Mouse (Mus musculus) MEL (cell line): ENCODE data around the gene Lrba. TPM values are rescaled to one million over a fixed set of nuclear protein-coding genes. Genes with fewer than 3 reads are reported as not detected.

ENCODE experiments used
- DNase-seq: peaks from one replicate; pipeline ENCODE4 v3.0.0; 2011; ENCODE audit warnings: low read depth, low spot score
- H3K27ac ChIP-seq: 2 replicates; pipeline ENCODE4 v1.5.1; 2012; ENCODE audit warnings: low read depth, mild to moderate bottlenecking, control low read depth, low read length, moderate library complexity; ENCODE audit not compliant: control insufficient read depth
- H3K27me3 ChIP-seq, 2 experiments: fragments of 150-350 bp in 1 of 2; sonication (generic) in 1 of 2; 2 replicates each; pipeline ENCODE4 v1.6.1; 2012; ENCODE audit warnings: low read length in 2 of 2, mild to moderate bottlenecking in 2 of 2, improper control_type of control experiment in 1 of 2, moderate library complexity in 1 of 2; ENCODE audit not compliant: insufficient read depth in 2 of 2, control insufficient read depth in 1 of 2
- H3K36me3 ChIP-seq, 2 experiments: 2 replicates each; pipeline ENCODE4 v1.6.1; 2012 to 2014; ENCODE audit warnings: low read length in 2 of 2, improper control_type of control experiment in 1 of 2, inconsistent platforms in 1 of 2, mild to moderate bottlenecking in 1 of 2; ENCODE audit not compliant: insufficient read depth in 2 of 2, control insufficient read depth in 1 of 2
- H3K4me1 ChIP-seq, 2 experiments: fragments of 150-350 bp in 1 of 2; sonication (generic) in 1 of 2; 2 replicates each; pipeline ENCODE4 v1.6.1; 2012; ENCODE audit warnings: low read length in 2 of 2, improper control_type of control experiment in 1 of 2, mild to moderate bottlenecking in 1 of 2; ENCODE audit not compliant: insufficient read depth in 2 of 2, control insufficient read depth in 1 of 2
- H3K4me3 ChIP-seq, 2 experiments: fragments of 150-350 bp in 1 of 2; sonication (generic) in 1 of 2; 2 replicates each; pipeline ENCODE4 v1.5.1; 2012; ENCODE audit warnings: low read depth in 2 of 2, low read length in 2 of 2, mild to moderate bottlenecking in 2 of 2, moderate library complexity in 2 of 2, control low read depth in 1 of 2, improper control_type of control experiment in 1 of 2; ENCODE audit not compliant: control insufficient read depth in 1 of 2, insufficient read depth in 1 of 2
- H3K79me2 ChIP-seq: 2 replicates; pipeline ENCODE4 v1.6.1; 2012; ENCODE audit warnings: mild to moderate bottlenecking, low read length, moderate library complexity; ENCODE audit not compliant: control insufficient read depth, poor library complexity, insufficient read depth
- H3K9ac ChIP-seq: 2 replicates; pipeline ENCODE4 v1.6.1; 2012; ENCODE audit warnings: low read depth, mild to moderate bottlenecking, control low read depth, low read length, moderate library complexity; ENCODE audit not compliant: control insufficient read depth, poor library complexity, severe bottlenecking
- H3K9me3 ChIP-seq: fragments of 150-350 bp; sonication (generic); replicated peaks from 2 replicates; pipeline ENCODE4 v1.6.1; 2012; ENCODE audit warnings: mild to moderate bottlenecking, low read length, improper control_type of control experiment, moderate library complexity; ENCODE audit not compliant: insufficient read depth
- CHD1 ChIP-seq: IDR thresholded peaks from 2 replicates; pipeline ENCODE4 v1.6.1; 2012; ENCODE audit warnings: low read depth, mild to moderate bottlenecking, inconsistent platforms, low read length, improper control_type of control experiment
- CTCF ChIP-seq, 3 experiments: IDR thresholded peaks in 2 of 3; conservative IDR thresholded peaks in 1 of 3; 2 replicates each; pipeline ENCODE4 v1.5.1; 2011 to 2012; ENCODE audit warnings: low read length in 3 of 3, low read depth in 2 of 3, mild to moderate bottlenecking in 2 of 3, improper control_type of control experiment in 1 of 3, inconsistent platforms in 1 of 3, mixed read lengths in 1 of 3, moderate library complexity in 1 of 3; ENCODE audit not compliant: control insufficient read depth in 1 of 3, insufficient read depth in 1 of 3, poor library complexity in 1 of 3, severe bottlenecking in 1 of 3
- E2F4 ChIP-seq: IDR thresholded peaks from 2 replicates; pipeline ENCODE4 v1.6.1; 2011; ENCODE audit warnings: low read depth, low read length, improper control_type of control experiment, borderline replicate concordance
- ELF1 ChIP-seq: IDR thresholded peaks from 2 replicates; pipeline ENCODE4 v1.6.1; 2014; ENCODE audit warnings: low read depth, mild to moderate bottlenecking, inconsistent platforms, low read length, improper control_type of control experiment, moderate library complexity
- EP300 ChIP-seq, 2 experiments: IDR thresholded peaks; 2 replicates each; pipeline ENCODE4 v1.6.1; 2011; ENCODE audit warnings: improper control_type of control experiment in 2 of 2, low read length in 2 of 2, low read depth in 1 of 2, mild to moderate bottlenecking in 1 of 2
- GABPA ChIP-seq: IDR thresholded peaks from 2 replicates; pipeline ENCODE4 v1.6.1; 2012; ENCODE audit warnings: low read depth, mild to moderate bottlenecking, inconsistent platforms, low read length, improper control_type of control experiment, moderate library complexity
- HCFC1 ChIP-seq: IDR thresholded peaks from 2 replicates; pipeline ENCODE4 v1.6.1; 2012; ENCODE audit warnings: low read depth, mild to moderate bottlenecking, inconsistent platforms, low read length, improper control_type of control experiment, moderate library complexity
- JUND ChIP-seq: IDR thresholded peaks from 2 replicates; pipeline ENCODE4 v1.6.1; 2011; ENCODE audit warnings: low read depth, mild to moderate bottlenecking, improper control_type of control experiment, low read length
- MAFK ChIP-seq: IDR thresholded peaks from 2 replicates; pipeline ENCODE4 v1.6.1; 2011; ENCODE audit warnings: low read depth, mild to moderate bottlenecking, low read length, improper control_type of control experiment, borderline replicate concordance
- MAX ChIP-seq: IDR thresholded peaks from 2 replicates; pipeline ENCODE4 v1.6.1; 2011; ENCODE audit warnings: low read length, improper control_type of control experiment
- NELFE ChIP-seq: IDR thresholded peaks from 2 replicates; pipeline ENCODE4 v1.6.1; 2011; ENCODE audit warnings: low read depth, low read length, improper control_type of control experiment
- NRF1 ChIP-seq: IDR thresholded peaks from 2 replicates; pipeline ENCODE4 v1.6.1; 2014; ENCODE audit warnings: low read depth, mild to moderate bottlenecking, inconsistent platforms, low read length, improper control_type of control experiment, moderate library complexity; ENCODE audit not compliant: poor library complexity, insufficient read depth, severe bottlenecking
- POLR2A ChIP-seq, 2 experiments: IDR thresholded peaks; 2 replicates each; pipeline ENCODE4 v1.6.1; 2011 to 2012; ENCODE audit warnings: low read length in 2 of 2, mild to moderate bottlenecking in 2 of 2, control low read depth in 1 of 2, improper control_type of control experiment in 1 of 2, low read depth in 1 of 2, moderate library complexity in 1 of 2; ENCODE audit not compliant: control insufficient read depth in 1 of 2, insufficient read depth in 1 of 2, poor library complexity in 1 of 2
- POLR2AphosphoS5 ChIP-seq: IDR thresholded peaks from 2 replicates; pipeline ENCODE4 v1.6.1; 2012; ENCODE audit warnings: low read depth, borderline replicate concordance, mild to moderate bottlenecking, inconsistent platforms, low read length, moderate library complexity, mixed read lengths
- RCOR1 ChIP-seq: IDR thresholded peaks from 2 replicates; pipeline ENCODE4 v1.6.1; 2012; ENCODE audit warnings: low read depth, mild to moderate bottlenecking, inconsistent platforms, low read length, improper control_type of control experiment
- USF1 ChIP-seq: IDR thresholded peaks from 2 replicates; pipeline ENCODE4 v1.6.1; 2014; ENCODE audit warnings: low read depth, mild to moderate bottlenecking, inconsistent platforms, low read length, improper control_type of control experiment, moderate library complexity
- USF2 ChIP-seq, 2 experiments: IDR thresholded peaks; 2 replicates each; pipeline ENCODE4 v1.6.1; 2011 to 2012; ENCODE audit warnings: improper control_type of control experiment in 2 of 2, low read length in 2 of 2, borderline replicate concordance in 1 of 2, inconsistent platforms in 1 of 2, low read depth in 1 of 2, mild to moderate bottlenecking in 1 of 2; ENCODE audit not compliant: insufficient read depth in 1 of 2
- ZC3H11A ChIP-seq: IDR thresholded peaks from 2 replicates; pipeline ENCODE4 v1.6.1; 2012; ENCODE audit warnings: low read depth, mild to moderate bottlenecking, inconsistent platforms, low read length, improper control_type of control experiment
- ZKSCAN1 ChIP-seq: IDR thresholded peaks from 2 replicates; pipeline ENCODE4 v1.6.1; 2012; ENCODE audit warnings: low read depth, mild to moderate bottlenecking, inconsistent platforms, low read length, improper control_type of control experiment, moderate library complexity
- ZMIZ1 ChIP-seq: IDR thresholded peaks from 2 replicates; pipeline ENCODE4 v1.6.1; 2012; ENCODE audit warnings: low read depth, mild to moderate bottlenecking, inconsistent platforms, low read length, improper control_type of control experiment, moderate library complexity
- ZNF384 ChIP-seq: IDR thresholded peaks from 2 replicates; pipeline ENCODE4 v1.6.1; 2012; ENCODE audit warnings: low read depth, mild to moderate bottlenecking, inconsistent platforms, low read length, improper control_type of control experiment
- polyA plus RNA-seq, 2 experiments: library from polyadenylated mRNA; stranded (reverse) in 1 of 2; unstranded in 1 of 2; fragments of >175 nt in 1 of 2; fragments of >200 nt in 1 of 2; gene quantifications; 2 replicates each; pipeline versions ENCODE4 v1.2.1 to v1.2.4; 2012; ENCODE audit warnings: low replicate concordance in 2 of 2, low read depth in 1 of 2; ENCODE audit not compliant: insufficient read length in 2 of 2, insufficient read depth in 1 of 2, missing spikeins in 1 of 2
- total RNA-seq: library from RNA; depleted of rRNA; stranded (reverse); fragments of 300-350 nt; gene quantifications from 2 replicates; pipeline ENCODE4 v1.2.3, GENCODE M21; 2012

The Lrba gene
- total and polyA plus RNA-seq, 3 experiments, result 10.9 to 17.9 TPM; not detected in 1

GRCm38 (mm10) chr3:86223634-86224313, 706 bp upstream of the Lrba start (continued):
- TF ChIP-seq NRF1 (peak; percentile 77), CHD1 (no peak), GABPA (no peak)

- Histone ChIP-seq H3K36me3 (peaks cover 0 to 12% of the 10 kb centered on the region in 2 experiments; a peak in 2 of 4 replicates), H3K27me3 (no peaks in the 10 kb centered on the region), H3K79me2 (peaks cover 13% of the 10 kb centered on the region), H3K4me3 (peak overlapping the region; percentile 86 to 90), H3K27ac (peak overlapping the region; percentile 86), H3K4me1 (no peaks in the 10 kb centered on the region; a peak in 3 of 4 replicates), H3K9me3 (no peaks in the 10 kb centered on the region), H3K9ac (peak overlapping the region; percentile 99)
- DNase-seq, result no peak
- TF ChIP-seq ELF1 (no peak), ZKSCAN1 (no peak), NELFE (peak; percentile 36; the same call in 1 of the 2 replicates), POLR2A (IDR thresholded peaks at IDR 0.05; ENCODE audit: control insufficient read depth in 1 of 2, insufficient read depth in 1 of 2, low read depth in 1 of 2, low read length in 2 of 2, poor library complexity in 1 of 2) (peak; percentile 23 to 37; a peak in 2 of 4 replicates), ZMIZ1 (0 out of 2 replicates have a peak, but pooled peaks have one; percentile 31)
These were observed 241 bp upstream of the Lrba start for GRCm38 (mm10) chr3:86224314-86224563.

DNA sequence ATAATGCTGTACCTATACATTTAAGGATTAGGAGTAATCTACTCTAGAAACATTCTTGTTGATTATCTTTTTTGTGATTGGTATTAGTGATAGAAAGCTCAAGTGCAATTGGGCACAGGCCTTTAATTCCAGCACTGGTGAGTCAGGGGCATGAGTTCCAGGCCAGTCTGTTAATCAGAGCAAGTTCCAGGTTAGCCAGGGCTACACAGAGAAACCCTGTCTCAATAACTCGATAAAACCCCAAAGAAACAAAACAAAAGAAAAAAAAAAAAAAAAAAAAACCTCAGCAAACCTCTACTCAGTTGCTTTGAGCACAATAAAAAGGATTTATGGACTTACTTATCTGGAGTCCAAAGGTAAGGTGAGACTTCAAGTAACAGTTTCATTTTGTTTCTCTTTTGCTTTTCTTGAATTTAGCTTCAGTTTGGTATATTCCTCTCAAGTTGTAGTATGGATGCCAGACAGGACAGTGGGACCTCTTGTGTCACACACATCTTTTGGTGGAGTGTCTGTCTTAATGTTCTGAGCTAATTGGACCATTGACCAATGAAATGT, 7.1 kb downstream of the Lrba start:
- no peak overlapping the region for H3K9ac ChIP-seq
- no peak for DNase-seq
- peaks cover 0 to 8% of the 10 kb centered on the region in 2 experiments; a peak in 3 of 4 replicates for H3K4me1 ChIP-seq
- no peaks in the 10 kb centered on the region for H3K27me3 ChIP-seq
- peak overlapping the region in 1 of 2 experiments; percentile 35; a peak in 2 of 4 replicates for H3K4me3 ChIP-seq
- H3K9me3 ChIP-seq, result no peaks in the 10 kb centered on the region
- TF ChIP-seq ZNF384 (0 out of 2 replicates have a peak, but pooled peaks have one; percentile 21), USF2 (IDR thresholded peaks at IDR 0.05; ENCODE audit: borderline replicate concordance in 1 of 2, insufficient read depth in 1 of 2, low read depth in 1 of 2, low read length in 2 of 2) (no peak)
- no peak overlapping the region for H3K27ac ChIP-seq
- peaks cover 1% of the 10 kb centered on the region; the same call in 1 of the 2 replicates for H3K79me2 ChIP-seq
- peaks cover 0 to 13% of the 10 kb centered on the region in 2 experiments; a peak in 2 of 4 replicates for H3K36me3 ChIP-seq

DNA sequence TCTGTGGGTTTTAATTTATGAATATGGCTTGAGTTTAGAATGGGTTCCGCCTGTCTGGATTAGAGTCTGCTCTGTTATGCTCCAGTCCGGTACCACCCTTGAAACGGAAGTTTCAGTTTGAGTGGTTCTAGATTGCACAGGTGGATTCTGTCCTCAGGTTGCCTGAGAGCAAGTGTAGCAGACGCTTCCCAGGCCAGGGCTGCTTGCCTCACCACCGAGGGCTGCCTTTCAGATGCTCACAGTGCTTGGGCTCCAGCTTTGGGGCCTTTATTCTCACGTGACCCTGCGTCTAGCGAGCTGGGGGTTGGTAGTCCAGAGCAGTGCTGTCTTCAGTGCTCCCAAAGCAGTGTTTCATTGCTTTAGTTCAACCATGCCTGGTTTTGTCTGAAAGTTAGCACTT, 22.7 kb downstream of the Lrba start:
- Histone ChIP-seq H3K27me3 (no peaks in the 10 kb centered on the region), H3K4me3 (no peak overlapping the region), H3K79me2 (0 out of 2 replicates have a peak, but pooled peaks cover 1% of the 10 kb centered on the region), H3K9me3 (no peaks in the 10 kb centered on the region), H3K4me1 (peaks cover 3% of the 10 kb centered on the region in 2 experiments), H3K27ac (no peak overlapping the region), H3K36me3 (peaks cover 0 to 5% of the 10 kb centered on the region in 2 experiments; a peak in 2 of 4 replicates), H3K9ac (no peak overlapping the region)
- no peak for DNase-seq
- no peak for TF ChIP-seq RCOR1
- TF ChIP-seq E2F4, result no peak
- TF ChIP-seq CTCF (IDR thresholded peaks at IDR 0.05 in 2 of 3, conservative IDR thresholded peaks at IDR 0.05 in 1 of 3; ENCODE audit: control insufficient read depth in 1 of 3, insufficient read depth in 1 of 3, low read depth in 2 of 3, low read length in 3 of 3, poor library complexity in 1 of 3, severe bottlenecking in 1 of 3), result no peak
- TF ChIP-seq NRF1, result no peak
- no peak for TF ChIP-seq USF1
- no peak for TF ChIP-seq USF2 (IDR thresholded peaks at IDR 0.05; ENCODE audit: borderline replicate concordance in 1 of 2, insufficient read depth in 1 of 2, low read depth in 1 of 2, low read length in 2 of 2)
- TF ChIP-seq ZC3H11A, result no peak
- TF ChIP-seq EP300 (IDR thresholded peaks at IDR 0.05; ENCODE audit: low read depth in 1 of 2, low read length in 2 of 2), result no peak
- TF ChIP-seq ZKSCAN1, result no peak
- no peak for TF ChIP-seq CHD1
- no peak for TF ChIP-seq HCFC1
- no peak for TF ChIP-seq MAX
- no peak for TF ChIP-seq POLR2AphosphoS5
- no peak for TF ChIP-seq MAFK
- no peak for TF ChIP-seq JUND
